Mouse (Mus musculus) heart, postnatal 36 days (tissue): Measurements from ENCODE around the gene Rapsn. TPM values are rescaled to one million over a fixed set of nuclear protein-coding genes. Genes with fewer than 3 reads are reported as not detected.
A peak's percentile ranks its signal among the peaks of the same experiment; 100 is the strongest.
"Not testable (repeated sequence)": the region's sequence is repeated elsewhere in the genome, so short reads cannot be mapped to it uniquely, and the experiment has no call there.

Experiments
- DNase-seq, 2 experiments: peaks; one replicate each; pipeline ENCODE4 v3.0.0; 2021 to 2022
- intact Hi-C: fragments of 180-260 bp; cut with DNase I; formaldehyde crosslinking; loops from one replicate; pipeline ENCODE4 v1.15.1; 2025
- total RNA-seq, 2 experiments: library from RNA; stranded (reverse); gene quantifications; 2 replicates each; pipeline ENCODE4 v1.2.3; 2021

Rapsn gene
- 10 to 100 TPM; 16.9 to 17.8 TPM for total RNA-seq

GRCm38 (mm10) chr2:91035385-91035784 lies at the start of gene Rapsn:
Rapsn (plus strand) TSS chr2:91035620.
- intact Hi-C loops = no loop called here

GRCm38 (mm10) chr2:90986055-90986454 lies 49.4 kb upstream of the Rapsn start:
- DNase-seq = no peak
- intact Hi-C loops = no loop called here

More at GRCm38 (mm10) chr2:91035385-91035784, at the start of gene Rapsn:
- DNase-seq = peak; percentile 49 to 56

- intact Hi-C loops = no loop called here
- DNase-seq = no peak
These were observed 26.9 kb upstream of the Rapsn start for GRCm38 (mm10) chr2:91008536-91008935.

GRCm38 (mm10) chr2:91013881-91014280 lies 21.5 kb upstream of the Rapsn start:
- no peak for DNase-seq
- intact Hi-C loops = no loop called here

- no peak for DNase-seq
- intact Hi-C loops = loop anchor here (5.0 kb wide), 2 partner anchors 37 to 73 kb away; partner anchors contain the start of genes Celf1 and Psmc3
These were observed 20.0 kb upstream of the Rapsn start for GRCm38 (mm10) chr2:91015386-91015785.

GRCm38 (mm10) chr2:91018061-91018788 lies 17.2 kb upstream of the Rapsn start:
- intact Hi-C loops = loop anchor here (5.0 kb wide), 2 partner anchors 34 to 76 kb away; partner anchors contain the start of genes Celf1 and Psmc3
- DNase-seq = peak; percentile 24 to 52

GRCm38 (mm10) chr2:91019911-91020310 lies 15.5 kb upstream of the Rapsn start:
- intact Hi-C loops = loop anchor here (5.0 kb wide), 2 partner anchors 32 to 78 kb away; partner anchors contain the start of genes Celf1 and Psmc3
- DNase-seq = no peak

- DNase-seq, intact Hi-C loops: not testable (repeated sequence)
These were observed 13.2 kb upstream of the Rapsn start for GRCm38 (mm10) chr2:91022266-91022665.

GRCm38 (mm10) chr2:91023131-91023530 lies 12.3 kb upstream of the Rapsn start:
- intact Hi-C loops = no loop called here
- DNase-seq = no peak

- no peak for DNase-seq
These were observed 11.5 kb upstream of the Rapsn start for GRCm38 (mm10) chr2:91023956-91024355.

GRCm38 (mm10) chr2:91025081-91025516 lies 10.3 kb upstream of the Rapsn start:
- DNase-seq = no peak
- intact Hi-C loops = no loop called here

More at GRCm38 (mm10) chr2:91023956-91024355, 11.5 kb upstream of the Rapsn start:
- intact Hi-C loops = no loop called here

- intact Hi-C loops = no loop called here
- DNase-seq = no peak
These were observed 8.9 kb upstream of the Rapsn start for GRCm38 (mm10) chr2:91026491-91026890.

- intact Hi-C loops = no loop called here
- DNase-seq = peak in 1 of 2 experiments; percentile 35
These were observed 7.8 kb upstream of the Rapsn start for GRCm38 (mm10) chr2:91027391-91028214.

GRCm38 (mm10) chr2:91031216-91031615 lies 4.2 kb upstream of the Rapsn start:
- DNase-seq = no peak
- intact Hi-C loops = loop anchor here (5.0 kb wide), 1 partner anchor 71 kb away; no protein-coding TSS in a partner anchor

GRCm38 (mm10) chr2:91033000-91033399 lies 2.4 kb upstream of the Rapsn start:
- intact Hi-C loops = loop anchor here (5.0 kb wide), 1 partner anchor 69 kb away; no protein-coding TSS in a partner anchor
- no peak for DNase-seq

- DNase-seq = no peak
- intact Hi-C loops = no loop called here
These were observed 6.4 kb downstream of the Rapsn start for GRCm38 (mm10) chr2:91041786-91042185.

- intact Hi-C loops = no loop called here
- no peak for DNase-seq
These were observed 7.4 kb downstream of the Rapsn start for GRCm38 (mm10) chr2:91042651-91043398.

- intact Hi-C loops = no loop called here
- no peak for DNase-seq
These were observed 9.3 kb downstream of the Rapsn start for GRCm38 (mm10) chr2:91044727-91045126.

GRCm38 (mm10) chr2:91045805-91046204 lies 10.4 kb downstream of the Rapsn start:
- intact Hi-C loops, DNase-seq: not testable (repeated sequence)

- intact Hi-C loops = no loop called here
- no peak for DNase-seq
These were observed 11.9 kb downstream of the Rapsn start for GRCm38 (mm10) chr2:91047359-91047758.
